Mouse (Mus musculus) thymus, adult 2 months (tissue): ENCODE measurements around the gene Pip4k2a.

Experiments used
- CTCF ChIP-seq: fragments of 200-500 bp; IDR thresholded peaks from 2 replicates; pipeline ENCODE4 v1.5.1; 2012; ENCODE audit warnings: mild to moderate bottlenecking, control low read depth, low read length, moderate library complexity, borderline replicate concordance; ENCODE audit not compliant: control insufficient read depth, poor library complexity, insufficient read depth; ENCODE audit errors: extremely low read depth
- POLR2A ChIP-seq: fragments of 200-500 bp; IDR thresholded peaks from 2 replicates; pipeline ENCODE4 v1.6.1; 2012; ENCODE audit warnings: mild to moderate bottlenecking, low read length, control low read depth, moderate library complexity; ENCODE audit not compliant: control insufficient read depth, poor library complexity, insufficient read depth; ENCODE audit errors: extremely low read depth

- peak; percentile 98 for TF ChIP-seq POLR2A
- peak; percentile 57; the same call in 1 of the 2 replicates for TF ChIP-seq CTCF
These were observed at the start of gene Pip4k2a, which contains the start of gene 4930426L09Rik for GRCm38 (mm10) chr2:18998054-18998478.
